Mouse (Mus musculus): Measurements from ENCODE around the gene Coa4. TPM values are rescaled to one million over a fixed set of nuclear protein-coding genes. Genes with fewer than 3 reads are reported as not detected.

Gene Coa4
- polyA plus RNA-seq, 1 experiment from 2014 or later, result 21.1 TPM

GRCm38 (mm10) chr7:100569907-100570306 is 33.0 kb downstream of the Coa4 start:
- Histone ChIP-seq H3K4me1 (replicated peaks) (no peaks in the 10 kb centered on the region), H3K27ac (no peak overlapping the region), H3K4me2 (no peak overlapping the region), H3K27me3 (no peaks in the 10 kb centered on the region), H3K4me3 (no peak overlapping the region), H3K9ac (no peak overlapping the region), H3K9me3 (replicated peaks) (no peaks in the 10 kb centered on the region), H3K36me3 (peaks cover 1% of the 10 kb centered on the region; the same call in 1 of the 2 replicates)
- ATAC-seq (replicated peaks; ENCODE audit: insufficient number of reproducible peaks, insufficient read depth, low FRiP score, low read depth), result no peak

GRCm38 (mm10) chr7:100570930-100571715 is 34.3 kb downstream of the Coa4 start:
- Histone ChIP-seq H3K9ac (no peak overlapping the region), H3K27ac (no peak overlapping the region), H3K9me3 (replicated peaks) (no peaks in the 10 kb centered on the region), H3K27me3 (no peaks in the 10 kb centered on the region), H3K4me1 (replicated peaks) (no peaks in the 10 kb centered on the region), H3K4me2 (no peak overlapping the region), H3K36me3 (no peaks in the 10 kb centered on the region; the same call in 1 of the 2 replicates), H3K4me3 (no peak overlapping the region)
- no peak for ATAC-seq (replicated peaks; ENCODE audit: insufficient number of reproducible peaks, insufficient read depth, low FRiP score, low read depth)
- 65% methylated on average over 3 of the region's 3 CpGs for WGBS

- H3K27me3 ChIP-seq, result no peaks in the 10 kb centered on the region
- no peak overlapping the region for H3K27ac ChIP-seq
- no peak overlapping the region for H3K4me3 ChIP-seq
- H3K9me3 ChIP-seq (replicated peaks), result no peaks in the 10 kb centered on the region
- no peaks in the 10 kb centered on the region for H3K4me1 ChIP-seq (replicated peaks)
- no peak overlapping the region for H3K9ac ChIP-seq
- ATAC-seq (replicated peaks; ENCODE audit: insufficient number of reproducible peaks, insufficient read depth, low FRiP score, low read depth), result no peak
- H3K36me3 ChIP-seq, result no peaks in the 10 kb centered on the region; the same call in 1 of the 2 replicates
- 74% methylated on average over 4 of the region's 4 CpGs for WGBS
- no peak overlapping the region for H3K4me2 ChIP-seq
These were observed 35.2 kb downstream of the Coa4 start for GRCm38 (mm10) chr7:100572061-100572460.

GRCm38 (mm10) chr7:100572704-100573103 is 35.8 kb downstream of the Coa4 start:
- no peaks in the 10 kb centered on the region for H3K9me3 ChIP-seq (replicated peaks)
- no peak overlapping the region for H3K4me2 ChIP-seq
- WGBS, result 77% methylated on average over 4 of the region's 4 CpGs
- no peak overlapping the region for H3K4me3 ChIP-seq
- no peaks in the 10 kb centered on the region; the same call in 1 of the 2 replicates for H3K36me3 ChIP-seq
- no peak for ATAC-seq (replicated peaks; ENCODE audit: insufficient number of reproducible peaks, insufficient read depth, low FRiP score, low read depth)
- no peaks in the 10 kb centered on the region for H3K4me1 ChIP-seq (replicated peaks)
- H3K27ac ChIP-seq, result no peak overlapping the region
- H3K9ac ChIP-seq, result no peak overlapping the region
- no peaks in the 10 kb centered on the region for H3K27me3 ChIP-seq

GRCm38 (mm10) chr7:100578794-100579193 is 41.9 kb downstream of the Coa4 start:
- H3K4me2 ChIP-seq, result no peak overlapping the region
- H3K9me3 ChIP-seq (replicated peaks), result no peaks in the 10 kb centered on the region
- H3K27me3 ChIP-seq, result no peaks in the 10 kb centered on the region
- ATAC-seq (replicated peaks; ENCODE audit: insufficient number of reproducible peaks, insufficient read depth, low FRiP score, low read depth), result no peak
- peaks cover 3% of the 10 kb centered on the region; the same call in 1 of the 2 replicates for H3K36me3 ChIP-seq
- no peak overlapping the region; the same call in 1 of the 2 replicates for H3K27ac ChIP-seq
- peaks cover 12% of the 10 kb centered on the region for H3K4me1 ChIP-seq (replicated peaks)
- no peak overlapping the region for H3K4me3 ChIP-seq
- 45% methylated on average over 2 of the region's 2 CpGs for WGBS
- no peak overlapping the region for H3K9ac ChIP-seq

GRCm38 (mm10) chr7:100582235-100582634 is 45.4 kb downstream of the Coa4 start:
- WGBS, result 37% methylated on average over 7 of the region's 7 CpGs
- no peaks in the 10 kb centered on the region for H3K9me3 ChIP-seq (replicated peaks)
- ATAC-seq (replicated peaks; ENCODE audit: insufficient number of reproducible peaks, insufficient read depth, low FRiP score, low read depth), result no peak
- peaks cover 12% of the 10 kb centered on the region for H3K4me1 ChIP-seq (replicated peaks)
- no peaks in the 10 kb centered on the region for H3K27me3 ChIP-seq
- H3K9ac ChIP-seq, result peak overlapping the region; percentile 77
- H3K4me2 ChIP-seq, result peak overlapping the region; percentile 79
- peaks cover 3% of the 10 kb centered on the region; the same call in 1 of the 2 replicates for H3K36me3 ChIP-seq
- peak overlapping the region; percentile 66 for H3K4me3 ChIP-seq
- H3K27ac ChIP-seq, result peak overlapping the region; percentile 92; the same call in 1 of the 2 replicates

GRCm38 (mm10) chr7:100582727-100583236 is 45.9 kb downstream of the Coa4 start:
- H3K27ac ChIP-seq, result peak overlapping the region; percentile 92
- H3K4me1 ChIP-seq (replicated peaks), result peaks cover 12% of the 10 kb centered on the region
- H3K4me3 ChIP-seq, result peak overlapping the region; percentile 66
- H3K9me3 ChIP-seq (replicated peaks), result no peaks in the 10 kb centered on the region
- H3K36me3 ChIP-seq, result peaks cover 3% of the 10 kb centered on the region; the same call in 1 of the 2 replicates
- ATAC-seq (replicated peaks; ENCODE audit: insufficient number of reproducible peaks, insufficient read depth, low FRiP score, low read depth), result peak; percentile 87
- WGBS, result 1% methylated on average over 31 of the region's 31 CpGs
- peak overlapping the region; percentile 77 for H3K9ac ChIP-seq
- no peaks in the 10 kb centered on the region for H3K27me3 ChIP-seq
- peak overlapping the region; percentile 79 for H3K4me2 ChIP-seq

- no peak for ATAC-seq (replicated peaks; ENCODE audit: insufficient number of reproducible peaks, insufficient read depth, low FRiP score, low read depth)
- Histone ChIP-seq H3K27me3 (no peaks in the 10 kb centered on the region), H3K27ac (peak overlapping the region; percentile 27; the same call in 1 of the 2 replicates), H3K9me3 (replicated peaks) (no peaks in the 10 kb centered on the region), H3K9ac (no peak overlapping the region), H3K4me1 (replicated peaks) (peaks cover 2% of the 10 kb centered on the region; the same call in 1 of the 2 replicates), H3K4me3 (no peak overlapping the region), H3K4me2 (no peak overlapping the region), H3K36me3 (no peaks in the 10 kb centered on the region)
- 63% methylated on average over 1 of the region's 1 CpGs for WGBS
These were observed 52.9 kb downstream of the Coa4 start for GRCm38 (mm10) chr7:100589816-100590215.

Other genes starting within 250 kb of the Coa4 start
- 11.8 and 14.6 TPM in 2 replicates for gene C2cd3, start 164.8 kb upstream of the Coa4 start, polyA plus RNA-seq (2015; fragmentation: Nextera tagmentation; extraction: Ambion mirVana)
- 52.8 and 61.1 TPM in 2 replicates for gene Ppme1, start 164.8 kb upstream of the Coa4 start, polyA plus RNA-seq (2015; fragmentation: Nextera tagmentation; extraction: Ambion mirVana)
- 0.11 and 0.29 TPM in 2 replicates for gene Ucp3, start 64.1 kb upstream of the Coa4 start, polyA plus RNA-seq (2015; fragmentation: Nextera tagmentation; extraction: Ambion mirVana)
- 109 and 179 TPM in 2 replicates for gene Ucp2, start 43.7 kb upstream of the Coa4 start, polyA plus RNA-seq (2015; fragmentation: Nextera tagmentation; extraction: Ambion mirVana)
- gene Dnajb13, start 22.1 kb upstream of the Coa4 start, polyA plus RNA-seq (2015; fragmentation: Nextera tagmentation; extraction: Ambion mirVana), result 0.18 and 0.70 TPM in 2 replicates
- 85.1 and 85.5 TPM in 2 replicates for gene Rab6a, start 70.3 kb downstream of the Coa4 start, polyA plus RNA-seq (2015; fragmentation: Nextera tagmentation; extraction: Ambion mirVana)
- 72.2 and 89.3 TPM in 2 replicates for gene Mrpl48, start 71.2 kb downstream of the Coa4 start, polyA plus RNA-seq (2015; fragmentation: Nextera tagmentation; extraction: Ambion mirVana)
- 1.7 and 4.7 TPM in 2 replicates for gene Plekhb1, start 125.3 kb downstream of the Coa4 start, polyA plus RNA-seq (2015; fragmentation: Nextera tagmentation; extraction: Ambion mirVana)
- 27.3 and 28.3 TPM in 2 replicates for gene Fam168a, start 169.6 kb downstream of the Coa4 start, polyA plus RNA-seq (2015; fragmentation: Nextera tagmentation; extraction: Ambion mirVana)